Mouse (Mus musculus): ENCODE results near the gene Sema4d. TPM values are rescaled to one million over a fixed set of nuclear protein-coding genes. Genes with fewer than 3 reads are reported as not detected.

Gene Sema4d
- 156 TPM for polyA plus RNA-seq (2017; shearing (Covaris generic))

GRCm38 (mm10) chr13:51793425-51793891 lies at the start of gene Sema4d:
Gene Sema4d, minus strand, starts transcription at chr13:51793747.

GRCm38 (mm10) chr13:51651408-51652064 lies 142.0 kb downstream of the Sema4d start, which contains the start of gene Secisbp2:
Gene Secisbp2, plus strand, starts transcription at chr13:51651697.

GRCm38 (mm10) chr13:51644829-51645789 lies 148.4 kb downstream of the Sema4d start, which contains the start of gene Cks2:
Gene Cks2, plus strand, starts transcription at chr13:51645232.

Other genes with a start within 250 kb of the Sema4d start
- gene Shc3, start 224.3 kb downstream of the Sema4d start, polyA plus RNA-seq (2017; shearing (Covaris generic)) = 0.23 TPM
- gene Cks2, start 148.5 kb downstream of the Sema4d start, polyA plus RNA-seq (2017; shearing (Covaris generic)) = 212 TPM
- gene Secisbp2, start 142.1 kb downstream of the Sema4d start, polyA plus RNA-seq (2017; shearing (Covaris generic)) = 42.6 TPM
- 5.3 TPM for gene Gadd45g, start 52.9 kb upstream of the Sema4d start, polyA plus RNA-seq (2017; shearing (Covaris generic))